Mouse (Mus musculus): ENCODE measurements around the gene Rbm43.

The Rbm43 gene

GRCm38 (mm10) chr2:51934574-51935334, at the start of gene Rbm43:
TSS of gene Rbm43 (minus strand) at chr2:51935163.
- DNase-seq (ENCODE audit: low spot score in 2 of 2): peak; percentile 82 to 84

- DNase-seq (ENCODE audit: low spot score in 2 of 2): no peak
Measured at GRCm38 (mm10) chr2:51982288-51982687, 47.3 kb upstream of the Rbm43 start.

DNA sequence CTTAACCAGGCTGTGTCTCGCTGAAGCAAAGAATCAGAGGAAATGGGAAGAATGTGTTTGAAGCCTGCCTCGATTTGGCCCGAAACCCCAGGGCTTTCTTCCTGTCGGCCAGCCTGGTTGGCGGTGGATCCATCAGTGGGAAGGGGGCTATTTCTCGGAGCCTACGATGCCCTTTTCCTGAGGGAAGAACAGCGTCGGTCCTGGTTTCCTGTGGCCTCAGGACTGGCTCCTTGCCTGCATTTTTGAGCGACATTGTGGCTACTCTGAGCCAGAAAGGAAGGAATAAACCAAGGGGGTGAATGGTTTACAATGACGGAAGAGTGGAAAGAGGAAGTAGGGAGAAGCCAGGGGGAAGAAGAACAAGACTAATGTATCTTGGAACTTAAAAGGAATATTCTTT, 46.7 kb upstream of the Rbm43 start:
- DNase-seq (ENCODE audit: low spot score in 2 of 2): no peak

DNA sequence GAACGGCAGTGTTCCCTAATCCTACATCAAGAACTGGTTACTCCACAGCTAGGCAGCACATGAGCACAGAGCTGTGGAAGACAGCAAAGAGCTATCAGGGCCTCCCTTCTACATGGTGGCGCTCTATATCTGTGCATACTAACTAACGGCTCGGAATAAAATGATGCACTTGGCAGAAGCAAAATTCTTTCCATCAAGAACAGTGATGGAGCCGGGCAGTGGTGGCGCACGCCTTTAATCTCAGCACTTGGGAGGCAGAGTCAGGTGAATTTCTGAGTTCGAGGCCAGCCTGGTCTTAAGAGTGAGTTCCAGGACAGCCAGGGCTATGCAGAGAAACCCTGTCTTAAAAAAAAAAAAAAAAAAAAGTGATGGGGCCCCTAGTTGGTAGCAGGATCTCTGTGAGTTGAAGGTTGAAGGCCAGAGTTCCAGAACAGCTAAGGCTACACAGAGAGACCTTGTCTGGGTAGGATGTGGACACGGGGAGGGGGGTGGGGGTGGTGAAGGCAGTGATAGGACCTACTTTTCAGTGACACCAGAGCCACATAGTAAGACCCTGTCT, 38.5 kb upstream of the Rbm43 start, which contains the start of gene Nmi:
TSS of gene Nmi (minus strand) at position 85 of the 559 bp plus-strand sequence.
- peak; percentile 16 to 21 for DNase-seq (ENCODE audit: low spot score in 2 of 2)

- DNase-seq (ENCODE audit: low spot score in 2 of 2): peak; percentile 56 to 63
Measured at GRCm38 (mm10) chr2:51972641-51973409, 37.9 kb upstream of the Rbm43 start.

DNA sequence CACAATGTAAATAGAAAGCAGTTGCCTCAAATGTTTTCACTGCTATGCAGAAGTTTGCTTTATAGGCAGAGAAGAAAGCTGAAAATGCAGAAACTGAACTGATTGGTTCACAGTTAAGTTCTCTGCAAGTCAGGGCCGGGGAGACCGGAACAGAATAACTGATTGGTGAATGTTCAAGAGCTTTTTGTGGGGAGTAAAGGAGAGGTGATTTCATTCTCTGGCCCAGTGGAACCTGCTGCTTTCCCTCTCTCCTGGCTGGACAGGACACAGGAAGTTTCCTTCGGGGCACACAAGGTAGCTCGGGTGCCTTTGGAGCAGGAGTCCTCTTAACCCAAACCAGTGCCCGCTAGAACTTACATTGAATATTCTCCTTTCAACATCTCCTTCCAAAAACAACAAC, 37.2 kb upstream of the Rbm43 start:
- peak; percentile 37 to 47 for DNase-seq (ENCODE audit: low spot score in 2 of 2)

DNA sequence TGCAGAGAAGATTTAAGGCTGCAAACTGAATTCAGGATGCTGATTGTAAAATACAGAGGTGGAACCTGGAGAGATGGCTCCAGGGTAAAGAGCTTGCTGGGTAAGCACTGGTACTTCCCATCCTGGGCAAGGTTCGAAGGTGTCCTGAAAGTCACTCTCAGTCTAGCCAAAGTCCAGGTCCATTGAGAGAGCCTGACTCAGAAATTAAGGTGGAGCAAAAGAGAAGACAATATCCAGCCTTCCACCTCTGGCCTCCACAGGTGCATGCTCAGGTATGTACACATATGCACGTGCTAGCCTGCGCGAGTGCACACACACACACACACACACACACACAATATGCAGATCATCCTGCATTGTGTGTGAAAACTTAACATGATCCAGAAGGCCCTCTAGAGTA, 35.9 kb upstream of the Rbm43 start:
- DNase-seq (ENCODE audit: low spot score in 2 of 2): no peak

DNA sequence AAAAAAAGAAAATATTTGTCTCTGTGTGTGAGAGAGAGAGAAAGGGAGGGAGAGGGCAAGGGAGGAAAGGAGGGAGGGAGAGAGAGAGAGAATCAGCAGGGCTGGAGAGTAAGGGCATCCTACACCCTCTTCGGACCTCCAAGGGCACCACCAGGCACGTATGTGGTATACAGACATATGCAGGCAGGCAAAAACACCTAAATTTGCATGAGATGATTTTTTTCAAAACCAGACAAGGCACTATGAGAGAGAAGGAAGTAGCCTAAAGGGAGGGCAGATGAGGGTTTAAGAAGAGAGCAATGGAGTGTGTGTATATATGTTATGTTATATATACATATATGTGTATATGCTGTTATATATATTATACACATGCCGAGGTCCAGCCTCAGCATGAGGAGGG, 32.3 kb upstream of the Rbm43 start:
- DNase-seq (ENCODE audit: low spot score in 2 of 2): no peak

DNA sequence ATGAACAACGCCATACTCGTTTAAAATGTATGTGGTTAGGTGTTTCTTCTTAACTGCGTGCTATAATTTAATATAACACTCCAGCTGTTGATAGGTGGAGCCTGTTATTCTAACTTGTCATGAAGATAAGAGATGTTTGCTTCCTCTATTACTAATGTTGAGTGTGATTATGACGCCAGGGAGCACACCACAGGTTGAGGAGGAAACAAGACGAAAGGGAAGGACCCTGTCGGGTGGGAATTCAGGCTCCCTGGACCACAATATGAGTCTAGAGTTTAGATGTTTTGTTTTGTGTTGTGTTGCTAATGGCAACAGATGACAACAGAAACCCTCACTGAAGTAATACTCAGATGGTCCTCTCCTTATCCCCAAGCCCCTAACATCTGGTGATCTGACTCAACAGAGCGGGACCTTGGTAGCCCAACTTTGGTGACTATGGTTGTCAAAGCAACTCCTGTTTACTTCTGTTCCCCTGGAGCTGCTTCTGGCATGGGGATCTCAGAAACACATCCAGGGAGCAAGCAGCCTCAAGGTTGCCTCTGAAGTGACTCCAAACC, 18.8 kb upstream of the Rbm43 start:
- DNase-seq (ENCODE audit: low spot score in 2 of 2): no peak

DNA sequence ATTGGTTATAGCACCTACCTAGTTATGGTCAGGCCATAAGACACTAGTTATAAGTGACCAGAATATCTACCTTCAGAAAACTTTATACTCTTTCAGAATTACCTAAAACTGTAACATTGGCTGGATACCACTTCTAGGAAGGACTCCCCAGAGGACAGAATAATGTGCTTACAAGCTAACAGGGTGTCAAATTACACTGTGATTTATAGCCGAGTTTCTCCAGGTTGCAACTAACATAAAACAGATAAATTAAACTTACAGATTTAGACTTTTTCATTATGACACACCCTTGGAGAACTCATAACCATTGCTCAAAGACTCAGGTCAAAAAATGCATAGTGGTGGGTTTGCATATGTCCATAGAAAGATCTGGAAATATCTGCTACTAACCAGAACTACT, 15.9 kb upstream of the Rbm43 start:
- DNase-seq (ENCODE audit: low spot score in 2 of 2): no peak

- DNase-seq (ENCODE audit: low spot score in 2 of 2): no peak
Measured at GRCm38 (mm10) chr2:51948105-51948830, 13.3 kb upstream of the Rbm43 start.

DNA sequence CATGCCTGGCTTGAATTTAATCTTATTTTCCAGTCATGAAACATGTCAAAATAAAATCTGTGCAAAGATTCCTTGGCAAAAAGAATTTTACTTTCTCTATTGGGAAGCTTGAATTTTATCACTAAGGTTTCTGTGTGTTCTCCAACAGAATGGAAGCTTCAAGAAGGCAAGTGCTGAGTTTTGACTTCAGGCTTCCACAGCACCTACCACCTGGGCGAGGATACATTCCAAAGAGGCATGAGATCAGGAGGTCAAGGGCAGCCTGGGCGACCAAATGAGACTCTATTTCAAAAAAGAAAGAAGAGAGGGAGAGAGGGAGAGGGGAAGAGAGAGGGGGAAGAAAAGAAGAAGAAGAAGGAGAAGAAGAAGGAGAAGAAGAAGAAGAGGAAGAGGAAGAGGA, 10.8 kb upstream of the Rbm43 start:
- DNase-seq (ENCODE audit: low spot score in 2 of 2): no peak

- no peak for DNase-seq (ENCODE audit: low spot score in 2 of 2)
Measured at GRCm38 (mm10) chr2:51941832-51942231, 6.9 kb upstream of the Rbm43 start.

- DNase-seq (ENCODE audit: low spot score in 2 of 2): no peak
Measured at GRCm38 (mm10) chr2:51938750-51939149, 3.8 kb upstream of the Rbm43 start.

DNA sequence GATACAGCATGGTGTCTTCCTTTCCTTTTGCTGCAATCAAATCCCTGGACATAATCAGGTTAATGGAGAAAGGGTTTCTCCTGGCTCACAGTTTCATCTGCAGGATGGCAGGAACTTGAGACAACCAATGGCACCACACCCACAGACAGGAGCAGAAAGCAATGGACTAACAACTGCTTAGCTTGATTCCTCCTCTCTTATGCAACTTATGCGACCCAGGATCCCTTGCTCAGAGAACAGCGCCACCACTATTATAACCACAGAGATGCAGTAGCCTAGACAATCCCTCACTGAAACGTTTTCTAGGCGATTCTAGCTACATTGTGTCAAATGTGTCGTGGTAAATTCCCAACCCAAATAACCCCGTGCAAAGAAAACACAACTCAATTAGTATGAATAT, 2.0 kb upstream of the Rbm43 start:
- no peak for DNase-seq (ENCODE audit: low spot score in 2 of 2)

- no peak for DNase-seq (ENCODE audit: low spot score in 2 of 2)
Measured at GRCm38 (mm10) chr2:51936585-51936984, 1.6 kb upstream of the Rbm43 start.

DNA sequence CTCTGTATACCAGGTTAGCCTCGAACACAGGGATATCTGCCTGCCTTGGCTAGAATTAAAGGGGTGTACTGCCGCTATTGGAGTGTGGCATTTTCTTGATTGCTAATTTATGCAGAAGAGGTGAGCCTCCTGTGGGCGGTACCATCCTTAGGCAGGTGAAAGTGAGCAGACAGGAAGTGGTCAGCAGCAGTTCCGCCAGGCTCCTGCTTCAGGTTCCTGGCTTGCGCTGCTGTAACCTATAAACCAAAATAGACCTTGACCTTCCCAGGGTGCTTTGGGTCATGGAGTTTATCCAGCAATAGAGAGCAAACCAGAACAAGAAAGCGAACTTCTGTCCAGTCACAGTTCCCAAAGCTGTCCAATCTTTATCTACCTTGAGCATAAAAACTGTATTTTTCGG, 958 bp upstream of the Rbm43 start:
- DNase-seq (ENCODE audit: low spot score in 2 of 2): peak in 1 of 2 experiments; percentile 19

DNA sequence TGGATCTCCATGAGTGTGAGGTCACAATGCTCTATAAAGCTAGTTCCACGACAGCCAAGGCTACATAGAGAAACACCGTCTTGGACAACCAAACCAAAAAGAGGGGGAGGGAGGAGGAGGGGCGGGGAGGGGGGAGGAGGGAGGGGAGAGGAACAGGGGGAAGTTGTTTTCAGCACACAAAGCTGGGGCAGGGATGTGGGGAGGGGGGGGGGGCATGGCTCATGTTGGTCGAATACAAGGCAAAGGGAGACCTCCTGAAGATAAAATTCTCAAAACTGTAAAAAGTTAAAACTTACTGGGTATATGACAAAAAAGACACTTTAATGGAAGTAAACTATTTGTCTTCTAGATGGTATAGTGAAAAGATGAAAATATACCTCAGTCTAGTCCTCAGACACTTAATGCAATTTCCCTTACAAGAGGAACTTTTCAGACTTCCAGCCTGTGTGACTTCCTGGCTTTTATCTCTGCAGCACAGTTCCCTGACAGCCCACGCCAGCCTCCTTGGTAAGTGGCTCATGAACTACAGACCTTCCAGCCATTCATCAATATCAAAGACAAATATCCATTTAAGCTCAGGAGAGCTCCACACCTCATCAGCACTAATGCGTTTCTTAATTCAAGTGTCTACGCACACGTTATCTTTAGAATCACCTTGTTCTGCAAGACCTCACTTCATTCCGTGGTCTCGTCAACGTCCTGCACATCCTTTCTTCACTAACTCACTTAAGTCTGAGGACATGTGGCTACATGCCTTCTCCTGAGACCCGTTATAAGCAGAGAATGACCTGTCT, 1.4 kb downstream of the Rbm43 start:
- peak; percentile 23 to 34 for DNase-seq (ENCODE audit: low spot score in 2 of 2)

GRCm38 (mm10) chr2:51931241-51931640, 3.7 kb downstream of the Rbm43 start:
- no peak for DNase-seq (ENCODE audit: low spot score in 2 of 2)

GRCm38 (mm10) chr2:51914944-51915680, 19.9 kb downstream of the Rbm43 start:
- peak in 1 of 2 experiments; percentile 63 for DNase-seq (ENCODE audit: low spot score in 2 of 2)
